Comparison of ENCODE assay signal across 16 mouse cellular contexts in genomic region chr16:42319831-42320230, GRCm38 (mm10). TPM values are rescaled to one million over a fixed set of nuclear protein-coding genes. Genes with fewer than 3 reads are reported as not detected.
DNase-seq lines count a peak whose midpoint lies in the region; ATAC-seq and TF ChIP-seq lines count a peak whose summit lies in the region.
"Had no signal": no experiment of that assay in that cellular context is flagged by ENCODE, and none has a peak within 500 bp of the region (broad histone marks: within the 10 kb centered on the region; RNA-seq: fewer than 3 reads in every experiment).

No protein-coding gene starts in this region.

- TF ChIP-seq CTCF in hindbrain, postnatal 0 days (IDR thresholded peaks at IDR 0.05; ENCODE audit: low read depth) = no peak
- TF ChIP-seq CTCF in brain, embryonic 14.5 days (IDR thresholded peaks at IDR 0.05; ENCODE audit: borderline replicate concordance, extremely low read depth, insufficient read depth, insufficient read length) = no peak

- H3K9me3 ChIP-seq in hindbrain, postnatal 0 days (ENCODE audit: low read length) = no peaks in the 10 kb centered on the region
- H3K9me3 ChIP-seq in hindbrain, embryonic 13.5 days = no peaks in the 10 kb centered on the region
- no peaks in the 10 kb centered on the region for H3K9me3 ChIP-seq in heart, embryonic 11.5 days (replicated peaks; ENCODE audit: control insufficient read depth, low read length)
- no peaks in the 10 kb centered on the region for H3K9me3 ChIP-seq in intestine, embryonic 16.5 days (ENCODE audit: control insufficient read depth, low read length)
- H3K9me3 ChIP-seq: embryonic facial prominence, embryonic 12.5 days; midbrain, embryonic 10.5 days had no signal

- no peak overlapping the region for H3K4me2 ChIP-seq in hindbrain, postnatal 0 days (ENCODE audit: low read depth, low read length)
- no peak overlapping the region for H3K4me2 ChIP-seq in hindbrain, embryonic 13.5 days
- H3K4me2 ChIP-seq in heart, embryonic 11.5 days = no peak overlapping the region
- H3K4me2 ChIP-seq in intestine, embryonic 16.5 days (ENCODE audit: low read depth, low read length) = no peak overlapping the region
- H3K4me2 ChIP-seq: embryonic facial prominence, embryonic 12.5 days had no signal

- DNase-seq in hindbrain, postnatal 0 days (ENCODE audit: low spot score) = peak; percentile 54
- peak; percentile 45 for DNase-seq in brain, embryonic 14.5 days (ENCODE audit: low read depth)
- peak; percentile 74 for DNase-seq in lung, postnatal 10 days
- DNase-seq in left cerebral cortex, postnatal 14 days (ENCODE audit: low spot score in 2 of 2) = no peak
- no peak for DNase-seq in ovary, postnatal 10 days (ENCODE audit: low spot score)
- DNase-seq: gastrocnemius, postnatal 25 days; liver; right cerebral cortex, postnatal 14 days; thymus, postnatal 4 days had no signal

- peak; percentile 68; the same call in 1 of the 2 replicates for ATAC-seq in hindbrain, postnatal 0 days
- no peak for ATAC-seq in hindbrain, embryonic 13.5 days (ENCODE audit: low FRiP score)
- peak; percentile 55; the same call in 1 of the 2 replicates for ATAC-seq in heart, embryonic 11.5 days (replicated peaks; ENCODE audit: insufficient number of reproducible peaks, low FRiP score, low TSS enrichment)
- ATAC-seq in intestine, embryonic 16.5 days = no peak
- ATAC-seq: forebrain, embryonic 14.5 days; inflammation-experienced regulatory T-cells, adult 6 months had no signal

- intact Hi-C loops in left cerebral cortex, postnatal 14 days (cut with DNase I) = no loop called here

- no peaks in the 10 kb centered on the region; the same call in 1 of the 2 replicates for H3K36me3 ChIP-seq in hindbrain, postnatal 0 days (ENCODE audit: insufficient read depth, low read length)
- H3K36me3 ChIP-seq in hindbrain, embryonic 13.5 days = 0 out of 2 replicates have a peak, but pooled peaks cover 3% of the 10 kb centered on the region
- no peaks in the 10 kb centered on the region for H3K36me3 ChIP-seq in heart, embryonic 11.5 days (ENCODE audit: control insufficient read depth, insufficient read depth, low read length)
- no peaks in the 10 kb centered on the region for H3K36me3 ChIP-seq in intestine, embryonic 16.5 days (ENCODE audit: control insufficient read depth, insufficient read depth, low read length)
- H3K36me3 ChIP-seq: embryonic facial prominence, embryonic 12.5 days; midbrain, embryonic 10.5 days had no signal

- H3K27ac ChIP-seq in hindbrain, postnatal 0 days = no peak overlapping the region; the same call in 1 of the 2 replicates
- no peak overlapping the region for H3K27ac ChIP-seq in hindbrain, embryonic 13.5 days
- H3K27ac ChIP-seq in heart, embryonic 11.5 days (ENCODE audit: low read depth, low read length) = peak overlapping the region; percentile 41; the same call in 1 of the 2 replicates
- H3K27ac ChIP-seq in intestine, embryonic 16.5 days (ENCODE audit: low read length) = no peak overlapping the region
- H3K27ac ChIP-seq: embryonic facial prominence, embryonic 12.5 days; midbrain, embryonic 10.5 days had no signal

- no peak overlapping the region for H3K4me3 ChIP-seq in hindbrain, postnatal 0 days (ENCODE audit: low read length)
- H3K4me3 ChIP-seq in hindbrain, embryonic 13.5 days = no peak overlapping the region
- H3K4me3 ChIP-seq in heart, embryonic 11.5 days (ENCODE audit: low read depth, low read length) = no peak overlapping the region
- no peak overlapping the region for H3K4me3 ChIP-seq in intestine, embryonic 16.5 days (ENCODE audit: low read length)
- H3K4me3 ChIP-seq: embryonic facial prominence, embryonic 12.5 days; midbrain, embryonic 10.5 days had no signal

- TF ChIP-seq POLR2A in brain, embryonic 14.5 days (IDR thresholded peaks at IDR 0.05; ENCODE audit: borderline replicate concordance, extremely low read depth, insufficient read depth, insufficient read length, poor library complexity, severe bottlenecking) = no peak

- no peaks in the 10 kb centered on the region for H3K4me1 ChIP-seq in hindbrain, postnatal 0 days (ENCODE audit: insufficient read depth, low read length)
- 0 out of 2 replicates have a peak, but pooled peaks cover 7% of the 10 kb centered on the region for H3K4me1 ChIP-seq in hindbrain, embryonic 13.5 days (replicated peaks)
- H3K4me1 ChIP-seq in heart, embryonic 11.5 days (ENCODE audit: control insufficient read depth, insufficient read depth, low read length) = no peaks in the 10 kb centered on the region
- no peaks in the 10 kb centered on the region for H3K4me1 ChIP-seq in intestine, embryonic 16.5 days (ENCODE audit: control insufficient read depth, insufficient read depth, low read length)
- H3K4me1 ChIP-seq: embryonic facial prominence, embryonic 12.5 days had no signal

- H3K27me3 ChIP-seq in hindbrain, postnatal 0 days (ENCODE audit: insufficient read depth, low read length) = no peaks in the 10 kb centered on the region
- no peaks in the 10 kb centered on the region for H3K27me3 ChIP-seq in hindbrain, embryonic 13.5 days
- no peaks in the 10 kb centered on the region for H3K27me3 ChIP-seq in heart, embryonic 11.5 days (ENCODE audit: control insufficient read depth, insufficient read depth, low read length)
- H3K27me3 ChIP-seq in intestine, embryonic 16.5 days (replicated peaks; ENCODE audit: control insufficient read depth, insufficient read depth, low read length) = no peaks in the 10 kb centered on the region
- H3K27me3 ChIP-seq: embryonic facial prominence, embryonic 12.5 days had no signal

- no peak overlapping the region for H3K9ac ChIP-seq in hindbrain, postnatal 0 days (replicated peaks; ENCODE audit: low read length)
- no peak overlapping the region for H3K9ac ChIP-seq in hindbrain, embryonic 13.5 days
- no peak overlapping the region for H3K9ac ChIP-seq in heart, embryonic 11.5 days (ENCODE audit: low read depth, low read length)
- H3K9ac ChIP-seq in intestine, embryonic 16.5 days (ENCODE audit: low read depth, low read length) = no peak overlapping the region
- H3K9ac ChIP-seq: embryonic facial prominence, embryonic 12.5 days had no signal

RNA-seq across cellular contexts. Expression of gene Gap43, which starts 20.6 kb away (rescaled TPM):
- 514 and 592 TPM in 2 replicates for total RNA-seq in hindbrain, postnatal 0 days (2014; rRNA removed)
- 1,749 and 1,766 TPM in 2 replicates for polyA plus RNA-seq in hindbrain, postnatal 0 days (2015; fragmentation: Nextera tagmentation; extraction: Ambion mirVana)
- polyA plus RNA-seq in hindbrain, embryonic 13.5 days (2015; fragmentation: Nextera tagmentation; extraction: Ambion mirVana) = 994 and 1,047 TPM in 2 replicates
- polyA plus RNA-seq in brain, embryonic 14.5 days (2012; rRNA removed) = 655 and 1,129 TPM in 2 replicates
- 24.5 and 25.3 TPM in 2 replicates for polyA plus RNA-seq in heart, embryonic 11.5 days (2014; fragmentation: Nextera tagmentation; extraction: Ambion mirVana)
- polyA plus RNA-seq in intestine, embryonic 16.5 days (2015; fragmentation: Nextera tagmentation; extraction: Ambion mirVana) = 49.2 and 55.5 TPM in 2 replicates
- 100 to 1,000 TPM; 520 to 569 TPM for total RNA-seq in left cerebral cortex, postnatal 14 days (2021)
- polyA plus RNA-seq: inflammation-experienced regulatory T-cells, adult 6 months had no signal

Comparison
In these comparisons a context has a peak if more than half of its experiments do, and no peak if none do; other contexts are left out.
1. ATAC-seq: peak in hindbrain, postnatal 0 days (single experiment) and heart, embryonic 11.5 days (single experiment); none in hindbrain, embryonic 13.5 days (single experiment) and intestine, embryonic 16.5 days (single experiment).
2. DNase-seq: peak in hindbrain, postnatal 0 days (single experiment), brain, embryonic 14.5 days (single experiment) and lung, postnatal 10 days (single experiment); none in left cerebral cortex, postnatal 14 days (0 of 2) and ovary, postnatal 10 days (single experiment).
3. RNA of gene Gap43, which starts 20.6 kb away (polyA plus RNA-seq): 1,749 to 1,766 TPM in hindbrain, postnatal 0 days, 655 to 1,129 TPM in brain, embryonic 14.5 days and 994 to 1,047 TPM in hindbrain, embryonic 13.5 days; 49.2 to 55.5 TPM in intestine, embryonic 16.5 days and 24.5 to 25.3 TPM in heart, embryonic 11.5 days; every median in the first group is over 10 times any median in the second.